In genomic region chr15:86188746-86189470, GRCm38 (mm10) we compare ENCODE assay signal across 8 mouse cellular contexts. TPM values are rescaled to one million over a fixed set of nuclear protein-coding genes. Genes with fewer than 3 reads are reported as not detected.
DNase-seq lines count a peak whose midpoint lies in the region; ATAC-seq and TF ChIP-seq lines count a peak whose summit lies in the region.

No protein-coding gene starts in this region.

- H3K4me2 ChIP-seq in lung, embryonic 14.5 days = no peak overlapping the region
- peak overlapping the region; percentile 14; the same call in 1 of the 2 replicates for H3K4me2 ChIP-seq in stomach, embryonic 16.5 days (ENCODE audit: low read depth, low read length)

- no peak for TF ChIP-seq POLR2A in kidney, adult 2 months (IDR thresholded peaks at IDR 0.05; ENCODE audit: low read depth, low read length)

- peak; percentile 94 to 97 for DNase-seq in heart, adult 18-20 months
- peak; percentile 98 for DNase-seq in kidney, adult 2 months
- peak; percentile 86 for DNase-seq in lung, embryonic 14.5 days

- H3K9me3 ChIP-seq in megakaryocyte, embryonic 14.5 days = no peaks in the 10 kb centered on the region
- H3K9me3 ChIP-seq in lung, embryonic 14.5 days (ENCODE audit: low read depth, low read length) = no peaks in the 10 kb centered on the region
- H3K9me3 ChIP-seq in stomach, embryonic 16.5 days (replicated peaks; ENCODE audit: control insufficient read depth, low read length) = no peaks in the 10 kb centered on the region

- ATAC-seq in megakaryocyte, adult 5-6 weeks (ENCODE audit: poor library complexity, severe bottlenecking) = no peak
- ATAC-seq in cerebellum, adult (ENCODE audit: insufficient number of reproducible peaks, low FRiP score, low TSS enrichment) = peak; percentile 37; the same call in 1 of the 2 replicates
- peak; percentile 28 for ATAC-seq in lung, embryonic 14.5 days (ENCODE audit: insufficient read depth)
- peak; percentile 49; the same call in 1 of the 2 replicates for ATAC-seq in stomach, embryonic 16.5 days (ENCODE audit: insufficient read depth, low FRiP score)
- no peak for ATAC-seq in megakaryocyte progenitor cell, adult 5-6 weeks (replicated peaks; ENCODE audit: poor library complexity)

- H3K9ac ChIP-seq in lung, embryonic 14.5 days = peak overlapping the region; percentile 6; the same call in 1 of the 2 replicates
- peak overlapping the region; percentile 37 for H3K9ac ChIP-seq in stomach, embryonic 16.5 days (ENCODE audit: low read length)

- H3K27me3 ChIP-seq in megakaryocyte, embryonic 14.5 days (replicated peaks) = no peaks in the 10 kb centered on the region
- H3K27me3 ChIP-seq in kidney, adult 2 months (replicated peaks; ENCODE audit: control insufficient read depth, insufficient read depth, low read length) = no peaks in the 10 kb centered on the region
- H3K27me3 ChIP-seq in lung, embryonic 14.5 days (ENCODE audit: insufficient read depth, low read length) = no peaks in the 10 kb centered on the region
- no peaks in the 10 kb centered on the region for H3K27me3 ChIP-seq in stomach, embryonic 16.5 days (ENCODE audit: control insufficient read depth, insufficient read depth, low read length)

- peaks cover 87% of the 10 kb centered on the region for H3K4me1 ChIP-seq in megakaryocyte, embryonic 14.5 days
- peaks cover 21% of the 10 kb centered on the region for H3K4me1 ChIP-seq in kidney, adult 2 months (ENCODE audit: control insufficient read depth, insufficient read depth, low read length)
- peaks cover 6% of the 10 kb centered on the region; the same call in 1 of the 2 replicates for H3K4me1 ChIP-seq in lung, embryonic 14.5 days (ENCODE audit: insufficient read depth)
- H3K4me1 ChIP-seq in stomach, embryonic 16.5 days (ENCODE audit: control insufficient read depth, insufficient read depth, low read length) = peaks cover 33% of the 10 kb centered on the region

- peaks cover 29% of the 10 kb centered on the region for H3K36me3 ChIP-seq in megakaryocyte, embryonic 14.5 days (replicated peaks; ENCODE audit: low read length)
- H3K36me3 ChIP-seq in kidney, adult 2 months (ENCODE audit: control insufficient read depth, insufficient read depth, low read length) = no peaks in the 10 kb centered on the region
- no peaks in the 10 kb centered on the region for H3K36me3 ChIP-seq in lung, embryonic 14.5 days (ENCODE audit: insufficient read depth)
- H3K36me3 ChIP-seq in stomach, embryonic 16.5 days (ENCODE audit: control insufficient read depth, insufficient read depth, low read length) = no peaks in the 10 kb centered on the region

- WGBS in kidney, adult 2 months = 15% methylated on average over 10 of the region's 10 CpGs
- 22% methylated on average over 10 of the region's 10 CpGs for WGBS in lung, embryonic 14.5 days
- 25% methylated on average over 10 of the region's 10 CpGs for WGBS in stomach, embryonic 16.5 days

- H3K4me3 ChIP-seq in megakaryocyte, embryonic 14.5 days (replicated peaks) = peak overlapping the region; percentile 87
- no peak overlapping the region for H3K4me3 ChIP-seq in kidney, adult 2 months (ENCODE audit: insufficient read depth, low read depth, low read length)
- H3K4me3 ChIP-seq in lung, embryonic 14.5 days (ENCODE audit: low read depth, low read length) = no peak overlapping the region
- no peak overlapping the region for H3K4me3 ChIP-seq in stomach, embryonic 16.5 days (replicated peaks; ENCODE audit: low read length)

- no peak for TF ChIP-seq CTCF in kidney, adult 2 months (conservative IDR thresholded peaks at IDR 0.05; ENCODE audit: insufficient read depth, insufficient read length, low read depth, low read length)
- no peak for TF ChIP-seq CTCF in lung, embryonic 14.5 days (IDR thresholded peaks at IDR 0.05; ENCODE audit: low read depth)

- peak overlapping the region; percentile 81 for H3K27ac ChIP-seq in kidney, adult 2 months (ENCODE audit: insufficient read depth, low read depth, low read length)
- H3K27ac ChIP-seq in lung, embryonic 14.5 days (ENCODE audit: low read depth) = peak overlapping the region; percentile 24; the same call in 1 of the 2 replicates
- H3K27ac ChIP-seq in stomach, embryonic 16.5 days (ENCODE audit: low read length) = peak overlapping the region; percentile 80

RNA-seq across cellular contexts. Expression of gene Cerk, which starts 3.0 kb away (rescaled TPM):
- polyA plus RNA-seq in megakaryocyte, embryonic 14.5 days (2012; ENCODE audit: insufficient read depth, low replicate concordance) = 52.5 and 70.1 TPM in 2 replicates
- 22.7 and 24.4 TPM in 2 replicates for total RNA-seq in megakaryocyte, adult 5-6 weeks (2015)
- 35.4 and 41.2 TPM in 2 replicates for total RNA-seq in megakaryocyte, adult 5-6 weeks (2017)
- 10 to 100 TPM; 29.2 to 32.0 TPM for total RNA-seq in heart, adult 18-20 months (2021)
- 19.7 and 20.8 TPM in 2 replicates for polyA plus RNA-seq in kidney, adult 2 months (2012; rRNA removed)
- 33.8 and 34.2 TPM in 2 replicates for polyA plus RNA-seq in lung, embryonic 14.5 days (2014; fragmentation: Nextera tagmentation; extraction: Ambion mirVana)
- polyA plus RNA-seq in stomach, embryonic 16.5 days (2015; fragmentation: Nextera tagmentation; extraction: Ambion mirVana) = 11.4 TPM in 2 replicates
- total RNA-seq in megakaryocyte progenitor cell, adult 5-6 weeks (2015) = 25.0 and 26.5 TPM in 2 replicates
- 37.6 and 45.7 TPM in 2 replicates for total RNA-seq in megakaryocyte progenitor cell, adult 5-6 weeks (2017)

RNA-seq across cellular contexts. Expression of gene Tbc1d22a, which starts 25.4 kb away (rescaled TPM):
- polyA plus RNA-seq in megakaryocyte, embryonic 14.5 days (2012; ENCODE audit: insufficient read depth, low replicate concordance) = 14.3 and 16.7 TPM in 2 replicates
- total RNA-seq in megakaryocyte, adult 5-6 weeks (2015) = 12.9 and 13.3 TPM in 2 replicates
- total RNA-seq in megakaryocyte, adult 5-6 weeks (2017) = 19.0 and 24.1 TPM in 2 replicates
- total RNA-seq in heart, adult 18-20 months (2021) = 10 to 100 TPM; 25.7 to 26.0 TPM
- 31.7 and 34.5 TPM in 2 replicates for polyA plus RNA-seq in kidney, adult 2 months (2012; rRNA removed)
- 8.4 and 10.6 TPM in 2 replicates for polyA plus RNA-seq in lung, embryonic 14.5 days (2014; fragmentation: Nextera tagmentation; extraction: Ambion mirVana)
- 11.4 and 12.0 TPM in 2 replicates for polyA plus RNA-seq in stomach, embryonic 16.5 days (2015; fragmentation: Nextera tagmentation; extraction: Ambion mirVana)
- 12.2 and 12.6 TPM in 2 replicates for total RNA-seq in megakaryocyte progenitor cell, adult 5-6 weeks (2015)
- total RNA-seq in megakaryocyte progenitor cell, adult 5-6 weeks (2017) = 17.3 and 19.8 TPM in 2 replicates

Comparison
In these comparisons a context has a peak if more than half of its experiments do, and no peak if none do; other contexts are left out.
1. ATAC-seq: peak in cerebellum, adult (single experiment), lung, embryonic 14.5 days (single experiment) and stomach, embryonic 16.5 days (single experiment); none in megakaryocyte, adult 5-6 weeks (single experiment) and megakaryocyte progenitor cell, adult 5-6 weeks (single experiment).
2. H3K27ac ChIP-seq: peak in every context shown above with its lines; median percentile 81 in kidney, adult 2 months; 80 in stomach, embryonic 16.5 days; 24 in lung, embryonic 14.5 days.
3. Peak in every context shown above with its lines, with median percentiles within 50 percentile points of each other: DNase-seq.